Mouse (Mus musculus) forelimb bud, embryonic 11.5 days (tissue): Measurements from ENCODE around the gene Scnm1.
"Not testable (repeated sequence)": the region's sequence is repeated elsewhere in the genome, so short reads cannot be mapped to it uniquely, and the experiment has no call there.

Source experiments
- DNase-seq: peaks from one replicate; pipeline ENCODE4 v3.0.0-alpha.2; 2012; ENCODE audit warnings: low read depth, low spot score

The Scnm1 gene

GRCm38 (mm10) chr3:95107308-95107707, 26.5 kb downstream of the Scnm1 start:
- DNase-seq, result not testable (repeated sequence)

- peak; percentile 100 for DNase-seq
Measured at GRCm38 (mm10) chr3:95106338-95107117, 27.3 kb downstream of the Scnm1 start, which contains the start of gene Pip5k1a. TSS of gene Pip5k1a (minus strand) at chr3:95106930.

GRCm38 (mm10) chr3:95105586-95106337, 28.0 kb downstream of the Scnm1 start:
- no peak for DNase-seq

- no peak for DNase-seq
Measured at GRCm38 (mm10) chr3:95105121-95105520, 28.7 kb downstream of the Scnm1 start.

- DNase-seq, result no peak
Measured at GRCm38 (mm10) chr3:95100854-95101253, 33.0 kb downstream of the Scnm1 start.

GRCm38 (mm10) chr3:95088071-95088470, 45.7 kb downstream of the Scnm1 start:
- DNase-seq, result no peak
